Mouse (Mus musculus): ENCODE measurements around the gene Exoc7. TPM values are rescaled to one million over a fixed set of nuclear protein-coding genes. Genes with fewer than 3 reads are reported as not detected.

Gene Exoc7
- total RNA-seq, 1 experiment from 2014 or later: 50.5 TPM

DNA sequence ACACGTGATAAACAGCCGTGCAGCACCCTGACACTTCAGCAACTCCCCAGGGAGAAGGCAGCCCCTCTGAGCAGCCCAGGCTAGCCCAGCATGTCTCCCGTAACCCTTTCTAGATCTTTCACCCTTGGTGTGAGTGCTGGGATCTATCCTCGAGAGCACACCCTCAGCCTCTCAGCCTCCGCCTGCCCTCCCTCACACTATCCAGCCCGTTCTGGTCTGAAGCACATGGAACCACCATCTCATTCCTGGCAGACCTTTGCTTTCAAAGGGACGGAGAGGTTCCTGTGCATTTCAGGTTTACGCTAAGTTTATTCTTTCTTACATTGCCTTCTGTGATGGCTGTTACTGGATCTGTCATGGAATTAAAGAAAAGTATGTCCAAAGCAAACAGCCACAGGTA lies 62.5 kb downstream of the Exoc7 start:
- DNase-seq: no peak

DNA sequence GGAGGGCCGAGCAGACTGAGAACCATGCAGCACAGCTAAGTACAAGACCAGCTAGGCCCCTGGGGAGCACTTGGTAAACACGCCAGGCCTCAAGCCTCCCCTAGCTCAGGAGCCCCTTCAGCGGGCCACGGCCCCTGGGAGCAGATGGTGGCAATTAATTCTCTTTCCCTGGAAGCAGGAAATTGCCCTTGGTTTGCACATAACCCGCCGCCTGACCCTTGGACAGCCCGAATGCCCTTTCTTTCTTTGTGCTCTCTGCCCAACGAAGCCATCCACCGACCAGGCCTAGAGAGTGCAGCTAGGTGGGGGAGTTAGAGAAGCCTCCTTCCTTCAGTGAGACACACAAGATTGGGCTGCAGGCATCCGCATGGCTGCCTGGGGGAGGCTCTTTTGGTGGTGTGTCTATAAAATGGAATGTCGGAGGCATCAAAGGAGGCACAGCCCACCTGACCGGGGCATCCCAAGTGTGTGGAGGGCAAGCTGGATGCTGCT lies 65.2 kb downstream of the Exoc7 start:
- no peak for DNase-seq

DNA sequence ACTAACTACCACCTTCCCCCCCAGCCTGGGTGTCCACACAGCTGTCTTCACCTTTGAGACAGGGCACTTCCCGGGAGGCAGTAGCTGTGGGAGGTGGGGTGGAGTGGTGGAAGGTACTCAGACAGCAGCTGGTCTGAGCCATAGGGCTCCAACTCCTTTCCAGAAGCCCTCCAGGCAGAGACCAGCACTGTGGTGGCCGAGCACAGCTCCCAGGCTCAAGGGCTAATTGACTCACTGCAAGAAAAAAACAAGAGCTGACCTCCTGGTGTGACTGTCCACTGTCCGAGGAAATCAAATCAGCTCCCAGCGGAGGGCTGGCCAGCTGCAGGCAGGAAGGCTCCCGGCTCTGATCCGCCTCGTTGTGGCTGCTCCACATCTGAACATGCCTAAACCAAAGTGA lies 67.2 kb downstream of the Exoc7 start:
- no peak for DNase-seq

Other genes with a start within 250 kb of the Exoc7 start
- 0.74 and 4.0 TPM in 2 replicates for gene Unc13d, start 229.3 kb downstream of the Exoc7 start, total RNA-seq (2021)
- 121 and 127 TPM in 2 replicates for gene Wbp2, start 220.2 kb downstream of the Exoc7 start, total RNA-seq (2021)
- gene Trim47, start 180.0 kb downstream of the Exoc7 start, total RNA-seq (2021): 19.9 and 23.6 TPM in 2 replicates
- gene Trim65, start 176.1 kb downstream of the Exoc7 start, total RNA-seq (2021): 8.6 and 10.2 TPM in 2 replicates
- 90.7 and 95.0 TPM in 2 replicates for gene Mrpl38, start 168.4 kb downstream of the Exoc7 start, total RNA-seq (2021)
- 28.1 and 31.0 TPM in 2 replicates for gene Fbf1, start 139.1 kb downstream of the Exoc7 start, total RNA-seq (2021)
- gene Ten1, start 108.4 kb downstream of the Exoc7 start, total RNA-seq (2021): 16.7 and 20.0 TPM in 2 replicates
- gene Acox1, start 108.2 kb downstream of the Exoc7 start, total RNA-seq (2021): 150 and 199 TPM in 2 replicates
- gene Evpl, start 69.2 kb downstream of the Exoc7 start, total RNA-seq (2021): 1.3 and 1.7 TPM in 2 replicates
- gene Srp68, start 33.0 kb downstream of the Exoc7 start, total RNA-seq (2021): 63.1 and 70.4 TPM in 2 replicates
- gene Galr2, start 26.3 kb downstream of the Exoc7 start, total RNA-seq (2021): not detected in 2 replicates
- gene Foxj1, start 28.2 kb upstream of the Exoc7 start, total RNA-seq (2021): 0.23 and 0.30 TPM in 2 replicates
- gene Rnf157, start 105.8 kb upstream of the Exoc7 start, total RNA-seq (2021): 8.6 and 10.1 TPM in 2 replicates
- 36.4 and 38.8 TPM in 2 replicates for gene Ubald2, start 126.9 kb upstream of the Exoc7 start, total RNA-seq (2021)
- not detected in 2 replicates for gene Qrich2, start 159.0 kb upstream of the Exoc7 start, total RNA-seq (2021)
- 81.1 and 81.8 TPM in 2 replicates for gene Prpsap1, start 187.0 kb upstream of the Exoc7 start, total RNA-seq (2021)
- 2.3 and 3.5 TPM in 2 replicates for gene Sphk1, start 223.7 kb upstream of the Exoc7 start, total RNA-seq (2021)